Mouse (Mus musculus) cerebellum, adult 18-20 months (tissue): ENCODE data around the gene Hemk1.
"Not testable (repeated sequence)": the region's sequence is repeated elsewhere in the genome, so short reads cannot be mapped to it uniquely, and the experiment has no call there.

Experiments
- DNase-seq, 2 experiments: peaks; one replicate each; pipeline ENCODE4 v3.0.0; 2021

Hemk1 gene

GRCm38 (mm10) chr9:107308346-107309000 lies 29.7 kb downstream of the Hemk1 start:
- no peak for DNase-seq

GRCm38 (mm10) chr9:107307886-107308285 lies 30.3 kb downstream of the Hemk1 start:
- no peak for DNase-seq

GRCm38 (mm10) chr9:107307099-107307872 lies 30.9 kb downstream of the Hemk1 start:
- no peak for DNase-seq

DNA sequence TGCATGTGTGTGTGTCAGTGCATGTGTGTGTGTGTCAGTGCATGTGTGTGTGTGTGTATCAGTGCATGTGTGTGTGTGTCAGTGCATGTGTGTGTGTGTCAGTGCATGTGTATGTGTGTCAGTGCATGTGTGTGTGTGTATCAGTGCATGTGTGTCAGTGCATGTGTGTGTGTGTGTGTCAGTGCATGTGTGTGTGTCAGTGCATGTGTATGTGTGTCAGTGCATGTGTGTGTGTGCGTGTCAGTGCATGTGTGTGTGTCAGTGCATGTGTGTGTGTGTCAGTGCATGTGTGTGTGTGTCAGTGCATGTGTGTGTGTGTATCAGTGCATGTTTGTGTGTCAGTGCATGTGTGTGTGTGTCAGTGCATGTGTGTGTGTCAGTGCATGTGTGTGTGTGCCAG lies 31.5 kb downstream of the Hemk1 start:
- not testable (repeated sequence) for DNase-seq

DNA sequence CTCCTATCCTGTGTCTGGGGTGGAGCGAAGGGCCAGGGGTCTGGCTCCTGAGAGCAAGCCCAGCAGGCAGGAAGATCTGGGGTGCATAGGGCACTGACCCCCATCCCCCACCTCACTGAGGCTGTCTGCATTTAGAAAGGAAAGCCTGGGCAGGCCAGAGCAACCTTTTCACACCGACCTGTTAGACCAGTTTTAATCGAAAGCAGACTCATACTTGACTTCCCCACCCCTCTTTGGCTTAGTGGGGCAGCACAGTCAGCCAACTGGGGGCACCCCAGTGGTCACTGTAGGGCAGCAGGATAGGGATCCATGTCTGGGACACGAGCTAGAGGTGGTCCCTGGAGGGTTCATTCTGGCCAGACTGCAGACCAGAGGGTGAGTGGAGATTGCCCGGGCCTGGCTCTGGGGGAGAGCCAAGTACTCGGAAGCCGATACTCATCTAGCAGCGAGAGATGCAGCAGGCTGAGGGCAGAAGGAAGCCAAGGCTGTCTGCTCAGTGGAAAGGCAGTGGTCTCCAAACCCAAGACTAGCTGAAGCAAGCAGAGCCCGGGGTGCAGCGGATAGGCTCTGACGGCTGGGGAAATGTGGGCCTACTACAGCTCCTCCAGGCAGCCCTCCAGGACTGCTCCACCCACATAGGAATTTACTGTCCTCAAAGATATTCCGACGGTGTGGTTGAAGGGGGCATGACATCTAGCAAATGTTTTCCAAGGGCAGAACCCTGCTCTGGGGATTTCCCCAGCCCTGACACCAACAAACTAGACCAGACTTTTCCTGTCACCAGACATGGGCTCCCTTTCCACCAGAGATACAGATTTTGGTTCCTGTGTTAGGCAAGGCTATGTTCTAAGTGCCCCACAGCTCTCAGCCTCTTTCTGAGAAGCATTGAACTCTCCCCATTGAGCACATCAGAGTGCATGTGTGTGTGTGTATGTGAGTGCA lies 32.3 kb downstream of the Hemk1 start:
- no peak for DNase-seq

DNA sequence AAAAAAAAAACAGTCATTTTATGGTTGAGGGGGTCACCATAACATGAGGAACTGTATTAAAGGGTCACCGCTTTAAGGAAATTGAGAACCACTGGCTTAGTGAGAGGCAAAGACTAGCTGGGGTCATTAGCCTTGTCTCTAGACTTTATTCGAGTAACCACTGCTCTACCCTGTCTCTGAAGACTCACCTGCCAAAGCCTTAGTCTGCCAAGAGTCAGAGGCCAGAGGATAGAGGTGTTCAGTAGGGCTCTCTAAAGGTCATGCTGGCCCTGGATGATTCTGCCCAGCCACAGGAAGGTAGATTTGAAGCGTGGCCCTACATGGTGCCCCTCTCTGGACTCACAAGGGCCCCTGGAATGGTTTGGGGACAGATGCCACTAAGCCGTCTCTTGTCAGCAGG lies 33.1 kb downstream of the Hemk1 start:
- DNase-seq, result no peak

- no peak for DNase-seq
Measured at GRCm38 (mm10) chr9:107304383-107304782, 33.8 kb downstream of the Hemk1 start.

- no peak for DNase-seq
Measured at GRCm38 (mm10) chr9:107303900-107304299, 34.2 kb downstream of the Hemk1 start.

DNA sequence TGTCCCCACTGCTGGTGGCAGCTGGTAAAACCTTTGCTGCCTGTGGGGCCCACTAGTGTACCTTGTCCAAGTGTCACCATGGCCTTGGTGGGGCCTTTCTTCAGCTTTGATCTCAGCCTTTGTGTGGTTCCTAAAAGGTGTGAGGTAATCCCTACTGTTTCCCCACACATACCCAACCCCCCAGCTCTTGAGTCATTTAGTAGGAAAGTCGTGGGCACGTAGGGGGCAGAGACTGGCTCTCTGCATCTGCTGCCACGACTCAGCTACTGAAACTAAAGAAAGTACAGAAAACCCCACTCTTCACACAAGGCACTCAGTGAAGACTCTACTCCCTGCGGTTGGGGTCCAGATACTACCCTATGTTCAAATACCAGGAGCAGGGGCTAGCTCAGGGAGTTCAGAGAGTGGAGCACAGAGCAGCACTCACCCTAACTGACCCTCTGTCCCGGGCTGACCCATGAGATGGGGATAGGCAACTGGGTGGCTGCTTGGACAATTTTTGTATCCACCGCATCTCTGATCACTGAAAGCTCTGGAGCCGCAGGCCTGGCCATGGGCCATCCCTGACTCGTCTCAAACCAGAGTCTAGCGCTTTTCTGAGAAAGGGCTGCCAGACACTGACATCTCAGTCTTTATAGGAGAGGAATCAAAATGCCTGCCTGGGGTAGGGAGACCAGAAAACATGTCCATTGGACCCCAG lies 34.9 kb downstream of the Hemk1 start:
- no peak for DNase-seq

DNA sequence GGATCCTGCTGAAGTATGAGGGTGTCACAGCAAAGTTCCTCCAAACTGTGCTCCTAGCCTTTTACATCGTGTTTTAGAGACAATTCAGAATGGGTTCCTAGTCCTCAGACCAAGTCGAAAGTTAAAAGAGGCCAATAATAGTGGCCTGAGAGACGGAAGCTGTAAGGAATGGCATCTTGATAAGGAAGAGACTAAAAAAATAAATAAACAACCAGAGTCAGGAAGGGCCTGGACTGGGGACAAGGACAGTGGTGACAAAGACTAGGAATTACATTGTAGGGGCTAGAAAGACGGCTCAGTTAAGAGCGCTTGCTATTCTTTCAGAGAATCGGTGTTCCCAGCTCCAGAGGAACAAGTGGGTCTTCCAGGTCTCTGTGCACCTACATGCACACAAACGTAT lies 35.6 kb downstream of the Hemk1 start:
- DNase-seq, result no peak

- no peak for DNase-seq
Measured at GRCm38 (mm10) chr9:107301554-107302331, 36.4 kb downstream of the Hemk1 start.

DNA sequence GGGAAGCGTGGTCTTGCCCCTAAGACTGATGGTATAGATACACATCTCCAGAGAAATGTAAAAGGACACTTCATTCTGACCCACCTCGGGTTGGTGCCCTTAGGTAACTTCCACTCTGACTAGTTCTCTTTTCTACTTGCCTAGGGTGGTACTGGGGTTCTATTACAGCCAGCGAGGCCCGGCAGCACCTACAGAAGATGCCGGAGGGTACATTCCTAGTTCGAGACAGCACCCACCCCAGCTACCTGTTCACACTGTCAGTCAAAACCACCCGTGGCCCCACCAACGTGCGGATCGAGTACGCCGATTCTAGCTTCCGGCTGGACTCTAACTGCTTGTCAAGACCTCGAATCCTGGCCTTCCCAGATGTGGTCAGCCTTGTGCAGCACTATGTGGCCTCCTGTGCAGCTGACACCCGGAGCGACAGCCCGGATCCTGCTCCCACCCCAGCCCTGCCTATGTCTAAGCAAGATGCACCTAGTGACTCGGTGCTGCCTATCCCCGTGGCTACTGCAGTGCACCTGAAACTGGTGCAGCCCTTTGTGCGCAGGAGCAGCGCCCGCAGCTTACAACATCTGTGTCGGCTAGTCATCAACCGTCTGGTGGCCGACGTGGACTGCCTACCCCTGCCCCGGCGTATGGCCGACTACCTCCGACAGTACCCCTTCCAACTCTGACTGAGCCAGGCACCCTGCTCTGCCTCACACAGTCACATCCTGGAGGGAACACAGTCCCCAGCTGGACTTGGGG lies 37.8 kb downstream of the Hemk1 start:
- no peak for DNase-seq

GRCm38 (mm10) chr9:107299783-107300182 lies 38.4 kb downstream of the Hemk1 start:
- no peak for DNase-seq

- DNase-seq, result no peak
Measured at GRCm38 (mm10) chr9:107298876-107299275, 39.3 kb downstream of the Hemk1 start.

DNA sequence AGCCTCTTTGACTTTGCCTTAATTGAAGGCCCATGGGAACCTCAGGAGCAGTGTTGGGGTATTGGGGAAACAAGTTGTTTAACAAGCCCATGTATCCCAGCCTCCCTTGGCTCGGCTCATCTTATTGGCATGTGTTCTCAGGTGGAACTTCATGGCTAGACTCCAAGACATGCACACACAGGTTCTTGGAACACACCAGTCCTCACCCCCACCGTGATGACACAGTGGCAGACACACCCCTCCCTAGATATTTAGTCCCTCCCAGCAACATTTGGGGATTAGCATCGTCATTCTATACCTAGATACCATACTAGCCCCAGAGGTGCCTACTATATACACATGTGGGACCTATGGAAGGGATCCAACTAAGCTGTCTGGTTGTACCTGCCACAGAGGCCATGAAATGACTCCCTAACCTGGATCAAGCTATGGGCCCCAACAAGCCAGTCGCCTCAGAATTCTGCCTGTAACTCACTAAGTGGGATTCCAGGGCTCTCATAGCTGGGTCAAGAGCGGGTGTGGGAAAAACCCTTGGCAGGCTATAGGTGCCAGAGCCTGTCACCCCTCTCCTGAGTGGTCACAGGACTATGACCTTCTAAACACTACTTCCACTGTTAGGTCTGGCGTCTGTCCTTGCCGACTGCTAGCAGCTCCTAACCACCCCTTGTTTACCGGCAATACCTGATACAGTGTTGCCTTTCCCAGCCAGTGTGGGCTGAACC lies 39.9 kb downstream of the Hemk1 start:
- DNase-seq, result no peak

DNA sequence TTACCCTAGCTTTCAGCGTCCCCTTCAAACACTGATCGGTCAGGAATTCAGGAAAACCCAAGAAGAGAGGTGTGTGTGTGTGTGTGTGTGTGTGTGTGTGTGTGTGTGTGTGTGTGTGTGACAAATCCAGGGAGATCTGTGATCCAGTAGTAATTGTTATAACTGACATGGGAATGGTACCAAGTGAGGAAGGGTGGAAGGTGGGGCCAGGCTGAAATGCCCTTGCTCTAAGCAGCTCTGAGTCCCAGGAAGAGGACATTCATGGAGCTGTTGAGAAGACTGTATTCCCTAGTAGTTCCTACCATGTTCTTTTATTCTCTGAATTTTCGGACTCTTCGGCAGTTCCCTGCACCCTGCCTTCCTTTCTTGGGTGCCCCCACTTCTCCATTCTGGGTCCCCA lies 40.5 kb downstream of the Hemk1 start:
- no peak for DNase-seq

DNA sequence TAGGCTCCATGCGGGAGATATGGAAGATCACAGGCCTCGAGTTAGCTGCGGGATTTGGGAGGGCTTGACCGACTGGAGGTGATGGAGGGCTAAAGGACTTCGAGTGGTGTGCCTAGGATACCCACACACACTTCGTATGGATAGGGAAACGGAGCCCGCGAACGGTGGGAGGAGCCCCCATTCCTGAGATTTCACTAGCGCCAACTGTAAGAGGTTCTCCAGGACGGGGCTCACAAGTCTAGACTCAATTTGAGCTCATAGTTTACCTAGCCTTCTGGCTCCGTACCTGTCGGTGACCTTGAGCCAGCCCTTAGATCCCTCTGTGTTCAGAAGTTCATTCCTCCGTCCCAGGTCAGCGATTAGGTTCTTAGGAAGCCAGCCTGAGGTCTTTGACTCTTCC lies 41.1 kb downstream of the Hemk1 start:
- no peak for DNase-seq

- peak; percentile 88 to 92 for DNase-seq
Measured at GRCm38 (mm10) chr9:107296501-107296965, 41.6 kb downstream of the Hemk1 start.

DNA sequence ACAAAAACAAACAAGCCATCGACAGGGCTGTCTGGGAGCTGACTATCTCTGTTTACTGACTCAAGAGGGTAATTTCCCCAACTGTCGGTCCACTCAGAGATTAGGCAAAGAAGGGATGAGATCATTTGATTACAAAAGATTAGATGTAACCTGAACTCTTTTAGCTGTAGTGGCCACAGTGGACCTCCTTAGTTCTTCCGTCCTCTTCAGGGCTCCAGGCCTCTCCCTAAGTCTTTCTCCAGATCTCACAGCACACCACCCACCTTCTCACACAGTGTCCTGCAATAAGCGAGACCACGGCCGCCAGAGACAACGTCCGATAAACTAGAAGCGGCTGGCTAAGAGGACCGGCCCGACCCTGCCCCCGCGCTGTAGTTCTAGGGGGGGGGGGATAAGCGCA lies 42.1 kb downstream of the Hemk1 start:
- no peak for DNase-seq

DNA sequence AAGGTAGTCTGAATTCAATTTTAAA lies 42.3 kb downstream of the Hemk1 start, which contains the start of gene Cish:
TSS of gene Cish (plus strand) at position 11 of the 25 bp plus-strand sequence.
- no peak for DNase-seq

DNA sequence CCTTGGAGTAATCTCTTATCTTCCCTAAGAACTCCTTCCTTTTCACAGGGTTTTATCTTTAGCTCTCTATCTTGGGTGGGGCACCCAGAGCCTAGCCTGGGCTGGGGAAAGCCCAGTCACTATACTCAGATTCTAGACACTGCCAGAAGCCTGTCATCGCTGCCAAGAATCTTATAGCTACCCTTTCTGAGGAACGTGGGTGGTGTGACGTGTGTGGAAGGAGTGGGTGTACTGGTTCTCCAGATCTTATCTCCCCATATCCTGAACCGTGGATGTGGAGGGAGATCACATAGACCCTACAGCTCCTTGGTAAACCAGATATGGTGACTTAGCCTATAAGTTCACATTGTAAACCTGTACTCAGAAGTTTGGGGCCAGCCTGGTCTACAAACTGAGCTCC lies 42.5 kb downstream of the Hemk1 start:
- DNase-seq, result no peak
